Comparison of ENCODE assay signal across 33 mouse cellular contexts in the genomic region with DNA sequence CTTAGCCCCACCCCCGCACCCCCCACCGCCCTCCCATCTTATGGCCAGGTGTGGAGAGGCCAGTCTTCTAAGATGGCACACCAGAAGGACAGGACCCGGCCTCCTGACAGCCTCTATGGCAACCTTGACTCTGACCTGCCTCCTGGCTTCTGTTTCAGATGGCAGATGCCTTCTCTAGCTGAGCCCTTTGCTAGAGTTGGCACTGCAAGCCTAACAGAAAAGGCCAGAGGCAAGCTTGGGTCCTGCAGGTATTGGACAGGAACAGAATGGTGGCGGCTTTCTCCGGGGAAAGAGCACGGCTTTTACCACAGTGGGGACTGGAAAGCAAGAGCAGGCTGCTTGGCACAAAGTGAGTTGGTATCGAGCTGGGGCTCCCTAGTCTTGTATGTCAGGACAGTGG. TPM values are rescaled to one million over a fixed set of nuclear protein-coding genes. Genes with fewer than 3 reads are reported as not detected.
"Had no signal": no experiment of that assay in that cellular context is flagged by ENCODE, and none has a peak within 500 bp of the region (broad histone marks: within the 10 kb centered on the region; RNA-seq: fewer than 3 reads in every experiment).

No protein-coding gene starts in this region.

- H3K4me1 ChIP-seq: intestine, embryonic 15.5 days had no signal

- H3K36me3 ChIP-seq: heart, embryonic 15.5 days; hindbrain, embryonic 10.5 days; hindbrain, embryonic 12.5 days; hindbrain, embryonic 13.5 days; hindbrain, embryonic 15.5 days; intestine, embryonic 15.5 days; kidney, embryonic 15.5 days had no signal

- H3K9ac ChIP-seq: heart, embryonic 15.5 days; hindbrain, embryonic 12.5 days; hindbrain, embryonic 13.5 days; hindbrain, embryonic 14.5 days; hindbrain, embryonic 15.5 days; intestine, embryonic 15.5 days; kidney, embryonic 15.5 days had no signal

- H3K27ac ChIP-seq: heart, embryonic 15.5 days; hindbrain, embryonic 10.5 days; hindbrain, embryonic 12.5 days; hindbrain, embryonic 13.5 days; hindbrain, embryonic 14.5 days; hindbrain, embryonic 15.5 days; hindbrain, postnatal 0 days; intestine, embryonic 15.5 days; kidney, embryonic 15.5 days; kidney, postnatal 0 days; layer of hippocampus, adult 2 months; left cerebral cortex, adult 2 months had no signal

- H3K9me3 ChIP-seq: heart, embryonic 15.5 days; hindbrain, embryonic 10.5 days; hindbrain, embryonic 12.5 days; hindbrain, embryonic 13.5 days; hindbrain, embryonic 15.5 days; intestine, embryonic 15.5 days; kidney, embryonic 15.5 days had no signal

- H3K4me3 ChIP-seq: heart, embryonic 15.5 days; hindbrain, embryonic 10.5 days; hindbrain, embryonic 12.5 days; hindbrain, embryonic 13.5 days; hindbrain, embryonic 15.5 days; intestine, embryonic 15.5 days; kidney, embryonic 15.5 days; layer of hippocampus, adult 2 months; left cerebral cortex, adult 2 months had no signal

- DNase-seq: heart, postnatal 10 days; heart, postnatal 14 days; heart, postnatal 36 days; heart, postnatal 4 days; kidney, adult 11 months; kidney, adult 18-20 months; kidney, adult 2 months; kidney, adult 8-10 months; kidney, adult 9 months; kidney, postnatal 10 days; kidney, postnatal 14 days; kidney, postnatal 36 days; kidney, postnatal 4 days; layer of hippocampus, adult 9-11 months; layer of hippocampus, postnatal 36 days had no signal

- H3K4me2 ChIP-seq: heart, embryonic 15.5 days; hindbrain, embryonic 12.5 days; hindbrain, embryonic 13.5 days; hindbrain, embryonic 14.5 days; hindbrain, embryonic 15.5 days; intestine, embryonic 15.5 days; kidney, embryonic 15.5 days had no signal

- H3K27me3 ChIP-seq: heart, embryonic 15.5 days; hindbrain, embryonic 15.5 days; intestine, embryonic 15.5 days had no signal

- ATAC-seq: hindbrain, embryonic 16.5 days; hindbrain, postnatal 0 days; inflammation-experienced regulatory T-cells, adult 6 months; intestine, embryonic 15.5 days; intestine, embryonic 16.5 days; intestine, postnatal 0 days had no signal

RNA-seq across cellular contexts. Expression of a gene that starts 49.5 kb away (rescaled TPM):
- polyA plus RNA-seq: heart, postnatal 0 days; intestine, embryonic 14.5 days; intestine, embryonic 16.5 days; intestine, postnatal 0 days had no signal
